Mouse (Mus musculus): ENCODE results near the gene Olfr164.

Olfr164 gene

DNA sequence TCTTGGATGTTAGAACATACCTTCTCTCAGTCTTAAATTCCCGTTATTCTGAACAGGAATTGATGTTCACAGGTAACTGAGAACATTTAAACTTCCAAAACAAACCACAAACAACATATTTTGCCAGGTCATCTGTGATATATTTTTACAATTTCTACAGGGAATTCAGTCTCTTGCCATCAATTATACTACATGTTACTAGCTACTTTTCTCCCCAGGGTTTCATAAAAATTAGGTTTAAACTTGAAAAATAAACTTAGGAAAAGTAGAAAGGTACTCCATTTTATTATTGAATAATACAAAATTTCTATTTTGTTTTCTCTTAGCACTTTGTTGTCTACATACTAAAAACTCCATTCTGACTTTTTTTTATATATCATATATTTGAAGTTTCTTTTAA, at the start of gene Olfr164:
Olfr164 (minus strand) TSS at position 101 of the 400 bp plus-strand sequence.
- CTCF ChIA-PET: interaction anchor here (0.6 kb wide), 1 partner anchor 1995 kb away, joined by 3 read pairs; no protein-coding TSS in a partner anchor

DNA sequence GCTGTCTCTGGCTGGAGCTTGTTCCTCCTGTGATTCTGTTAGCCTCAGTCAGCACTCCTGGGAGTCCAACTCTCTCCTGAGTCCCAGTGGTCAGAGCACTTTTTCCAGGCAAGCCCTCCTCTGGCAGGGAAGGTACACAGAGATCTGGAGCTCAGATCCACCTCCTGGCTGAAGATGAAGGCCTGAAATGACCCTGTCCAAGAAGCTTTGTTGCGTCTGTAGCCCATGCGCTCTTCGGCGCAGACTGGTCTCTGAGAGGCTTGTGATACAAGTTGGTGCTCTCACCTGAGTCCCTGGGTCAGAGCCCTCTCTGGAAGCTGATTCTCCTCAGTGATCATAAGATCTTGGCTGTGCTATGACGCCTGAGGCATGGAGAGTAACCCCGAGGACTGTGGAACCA, 35.2 kb upstream of the Olfr164 start:
- CTCF ChIA-PET: no interaction called here

- CTCF ChIA-PET: interaction anchor here (0.7 to 1.6 kb wide), 2 partner anchors 116 to 260 kb away, joined by 3 to 4 read pairs; no protein-coding TSS in a partner anchor
Measured at GRCm38 (mm10) chr16:19263235-19263634, 50.6 kb downstream of the Olfr164 start.

DNA sequence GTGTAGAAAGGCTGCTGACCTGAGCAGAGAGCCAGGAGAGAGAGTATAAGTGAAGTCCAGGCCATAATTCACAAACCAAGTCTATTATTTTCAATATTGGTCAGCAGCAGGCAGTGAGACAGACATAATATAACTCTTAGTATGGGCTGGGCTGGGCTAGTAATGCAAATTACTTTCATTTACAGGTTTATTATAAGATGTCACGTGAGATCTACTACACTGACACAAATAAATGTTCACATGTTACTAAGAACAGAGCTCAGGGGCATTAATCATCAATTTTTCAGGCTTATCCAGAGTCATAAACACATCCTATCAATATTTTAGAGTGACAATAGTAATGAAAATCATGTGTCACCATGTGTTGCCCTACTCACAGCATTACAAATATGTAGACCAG, 53.1 kb downstream of the Olfr164 start:
- CTCF ChIA-PET: interaction anchor here (0.7 kb wide), 1 partner anchor 159 kb away, joined by 10 read pairs; no protein-coding TSS in a partner anchor

- CTCF ChIA-PET: no interaction called here
Measured at GRCm38 (mm10) chr16:19245835-19246234, 68.0 kb downstream of the Olfr164 start.

GRCm38 (mm10) chr16:19241539-19242025, 72.3 kb downstream of the Olfr164 start:
- CTCF ChIA-PET: no interaction called here

GRCm38 (mm10) chr16:19240792-19241538, 72.9 kb downstream of the Olfr164 start:
- CTCF ChIA-PET: no interaction called here

- CTCF ChIA-PET: no interaction called here
Measured at GRCm38 (mm10) chr16:19236719-19237118, 77.1 kb downstream of the Olfr164 start.

Data from spleen, embryonic (tissue).